Mouse (Mus musculus) myocyte (in vitro differentiated cells): ENCODE data around the gene Reg3d.
"Not testable (repeated sequence)": the region's sequence is repeated elsewhere in the genome, so short reads cannot be mapped to it uniquely, and the experiment has no call there.

Source experiments
- CEBPB ChIP-seq: IDR thresholded peaks from 2 replicates; pipeline ENCODE4 v1.6.1; 2011; ENCODE audit warnings: mild to moderate bottlenecking, moderate library complexity; ENCODE audit not compliant: poor library complexity, insufficient read depth, severe bottlenecking
- E2F4 ChIP-seq: IDR thresholded peaks from one replicate; pipeline ENCODE4 v1.6.1; 2011; ENCODE audit warnings: mild to moderate bottlenecking, control low read depth, moderate library complexity; ENCODE audit not compliant: insufficient read depth
- MAX ChIP-seq: IDR thresholded peaks from one replicate; pipeline ENCODE4 v1.6.1; 2011; ENCODE audit warnings: low read depth, mild to moderate bottlenecking, control low read depth
- MYOD1 ChIP-seq, 3 experiments: IDR thresholded peaks; one replicate each; pipeline ENCODE4 v1.6.1; 2011; ENCODE audit warnings: control low read depth in 2 of 3, low read depth in 2 of 3, mild to moderate bottlenecking in 2 of 3, moderate library complexity in 1 of 3; ENCODE audit not compliant: insufficient read length in 2 of 3, control insufficient read depth in 1 of 3
- MYOG ChIP-seq, 3 experiments: IDR thresholded peaks; one replicate each; pipeline ENCODE4 v1.6.1; 2011; ENCODE audit warnings: control low read depth in 2 of 3, low read depth in 2 of 3, mild to moderate bottlenecking in 2 of 3; ENCODE audit not compliant: insufficient read length in 2 of 3, control insufficient read depth in 1 of 3, insufficient read depth in 1 of 3
- POLR2A ChIP-seq: IDR thresholded peaks from one replicate; pipeline ENCODE4 v1.6.1; 2011; ENCODE audit warnings: low read depth, mild to moderate bottlenecking, control low read depth, moderate library complexity; ENCODE audit not compliant: insufficient read length
- POLR2AphosphoS2 ChIP-seq: IDR thresholded peaks from one replicate; pipeline ENCODE4 v1.6.1; 2011; ENCODE audit warnings: low read depth, control low read depth; ENCODE audit not compliant: insufficient read length
- REST ChIP-seq: IDR thresholded peaks from one replicate; pipeline ENCODE4 v1.6.1; 2011; ENCODE audit warnings: mild to moderate bottlenecking, control low read depth, moderate library complexity; ENCODE audit not compliant: insufficient read depth, insufficient read length
- SRF ChIP-seq: IDR thresholded peaks from one replicate; pipeline ENCODE4 v1.6.1; 2011; ENCODE audit warnings: low read depth; ENCODE audit not compliant: control insufficient read depth, insufficient read length
- TCF12 ChIP-seq: IDR thresholded peaks from one replicate; pipeline ENCODE4 v1.6.1; 2011; ENCODE audit warnings: mild to moderate bottlenecking, control low read depth; ENCODE audit not compliant: poor library complexity, insufficient read depth, severe bottlenecking
- TCF3 ChIP-seq: IDR thresholded peaks from one replicate; pipeline ENCODE4 v1.6.1; 2011; ENCODE audit warnings: low read depth, control low read depth; ENCODE audit not compliant: insufficient read length
- USF1 ChIP-seq: IDR thresholded peaks from one replicate; pipeline ENCODE4 v1.6.1; 2011; ENCODE audit warnings: low read depth, mild to moderate bottlenecking, control low read depth, moderate library complexity

- TF ChIP-seq MAX; USF1; POLR2A; E2F4; POLR2AphosphoS2; CEBPB; TCF12; MYOG (IDR thresholded peaks at IDR 0.05; ENCODE audit: control insufficient read depth in 1 of 3, insufficient read depth in 1 of 3, insufficient read length in 2 of 3, low read depth in 2 of 3); REST; TCF3; MYOD1 (IDR thresholded peaks at IDR 0.05; ENCODE audit: control insufficient read depth in 1 of 3, insufficient read length in 2 of 3, low read depth in 2 of 3); SRF: not testable (repeated sequence)
Measured at GRCm38 (mm10) chr6:78395323-78395722, 16.7 kb upstream of the Reg3d start, which contains the start of gene Reg2.
